Mouse (Mus musculus): ENCODE data around the gene Ppp1r1a. TPM values are rescaled to one million over a fixed set of nuclear protein-coding genes. Genes with fewer than 3 reads are reported as not detected.

The Ppp1r1a gene
- polyA plus RNA-seq, 1 experiment from 2014 or later = 135 TPM

GRCm38 (mm10) chr15:103535786-103536185 lies 2.0 kb downstream of the Ppp1r1a start:
- H3K4me2 ChIP-seq = no peak overlapping the region
- no peaks in the 10 kb centered on the region for H3K9me3 ChIP-seq
- peaks cover 41% of the 10 kb centered on the region for H3K4me1 ChIP-seq
- no peak overlapping the region for H3K27ac ChIP-seq
- 58% methylated on average over 1 of the region's 1 CpGs for WGBS
- ATAC-seq (replicated peaks) = no peak
- H3K27me3 ChIP-seq (replicated peaks) = 0 out of 2 replicates have a peak, but pooled peaks cover 3% of the 10 kb centered on the region
- no peak overlapping the region for H3K9ac ChIP-seq
- H3K4me3 ChIP-seq = no peak overlapping the region
- H3K36me3 ChIP-seq (replicated peaks) = no peaks in the 10 kb centered on the region

- no peak overlapping the region for H3K27ac ChIP-seq
- no peaks in the 10 kb centered on the region for H3K9me3 ChIP-seq
- no peak overlapping the region for H3K4me2 ChIP-seq
- no peaks in the 10 kb centered on the region for H3K36me3 ChIP-seq (replicated peaks)
- H3K27me3 ChIP-seq (replicated peaks) = 0 out of 2 replicates have a peak, but pooled peaks cover 3% of the 10 kb centered on the region
- H3K4me1 ChIP-seq = peaks cover 44% of the 10 kb centered on the region
- no peak overlapping the region for H3K9ac ChIP-seq
- WGBS = 61% methylated on average over 2 of the region's 2 CpGs
- H3K4me3 ChIP-seq = no peak overlapping the region
- ATAC-seq (replicated peaks) = no peak
Measured at GRCm38 (mm10) chr15:103535030-103535429, 2.8 kb downstream of the Ppp1r1a start.

DNA sequence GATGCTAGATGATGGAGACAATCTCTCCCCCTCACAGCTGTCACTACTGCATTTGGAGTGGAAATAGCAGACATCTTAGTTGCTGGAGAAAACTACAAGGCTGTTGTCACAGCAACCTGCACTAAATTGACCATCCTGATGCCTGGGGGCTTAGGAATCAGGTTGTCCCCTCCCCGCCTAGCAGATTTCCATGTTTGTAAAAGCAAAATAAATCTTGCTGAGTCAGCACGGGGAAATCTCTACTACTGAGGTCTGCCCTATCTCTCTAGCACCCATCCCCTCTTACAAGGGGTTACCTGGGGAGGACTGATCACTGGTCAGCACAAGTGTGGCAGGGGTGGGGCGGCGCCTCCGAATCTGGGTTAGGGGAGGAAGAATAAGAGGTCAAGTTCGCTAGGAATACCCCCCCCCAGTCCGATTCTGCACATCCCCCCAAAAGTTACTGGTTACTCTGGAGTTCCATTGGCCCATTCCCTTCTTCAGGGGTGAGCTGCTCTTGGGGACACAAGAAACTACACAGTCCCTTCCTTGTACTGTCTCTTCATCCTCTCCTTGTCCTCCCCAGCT lies 3.7 kb downstream of the Ppp1r1a start:
- Histone ChIP-seq H3K4me1 (peaks cover 44% of the 10 kb centered on the region), H3K27me3 (replicated peaks) (0 out of 2 replicates have a peak, but pooled peaks cover 3% of the 10 kb centered on the region), H3K4me2 (no peak overlapping the region), H3K9me3 (no peaks in the 10 kb centered on the region), H3K9ac (no peak overlapping the region), H3K36me3 (replicated peaks) (no peaks in the 10 kb centered on the region), H3K27ac (no peak overlapping the region), H3K4me3 (no peak overlapping the region)
- 89% methylated on average over 7 of the region's 7 CpGs for WGBS
- ATAC-seq (replicated peaks) = no peak

DNA sequence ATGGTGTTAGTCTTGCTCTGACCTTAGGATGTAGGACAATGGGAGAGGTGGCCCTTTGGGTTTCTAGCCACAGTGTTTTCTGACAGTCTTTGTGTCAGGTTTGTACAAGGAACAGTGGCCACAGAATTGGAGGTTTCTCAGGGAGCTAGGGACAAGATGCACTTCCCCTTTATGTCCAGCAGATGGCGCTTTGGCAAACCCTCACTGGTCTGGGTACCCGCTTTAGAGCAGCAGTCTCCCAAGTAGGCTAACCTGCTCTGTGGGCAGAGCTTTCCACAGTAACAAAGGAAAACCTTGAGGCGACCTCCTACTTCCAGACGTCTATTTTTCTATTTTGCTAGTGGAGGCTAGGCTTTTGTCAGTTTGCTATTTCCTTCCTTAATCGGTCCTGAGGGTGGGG lies 7.4 kb downstream of the Ppp1r1a start:
- Histone ChIP-seq H3K4me2 (no peak overlapping the region), H3K36me3 (replicated peaks) (peaks cover 11% of the 10 kb centered on the region; the same call in 1 of the 2 replicates), H3K9me3 (no peaks in the 10 kb centered on the region), H3K4me1 (peaks cover 19% of the 10 kb centered on the region; the same call in 1 of the 2 replicates), H3K27ac (peak overlapping the region; percentile 68), H3K9ac (no peak overlapping the region), H3K4me3 (no peak overlapping the region), H3K27me3 (replicated peaks) (no peaks in the 10 kb centered on the region)
- ATAC-seq (replicated peaks) = peak; percentile 79
- 11% methylated on average over 5 of the region's 5 CpGs for WGBS

- H3K36me3 ChIP-seq (replicated peaks) = peaks cover 14% of the 10 kb centered on the region; the same call in 1 of the 2 replicates
- WGBS = 21% methylated on average over 3 of the region's 3 CpGs
- no peak for ATAC-seq (replicated peaks)
- no peak overlapping the region for H3K9ac ChIP-seq
- no peak overlapping the region for H3K4me2 ChIP-seq
- H3K27ac ChIP-seq = peak overlapping the region; percentile 50; the same call in 1 of the 2 replicates
- H3K27me3 ChIP-seq (replicated peaks) = no peaks in the 10 kb centered on the region
- no peak overlapping the region for H3K4me3 ChIP-seq
- H3K9me3 ChIP-seq = no peaks in the 10 kb centered on the region
- H3K4me1 ChIP-seq = peaks cover 39% of the 10 kb centered on the region
Measured at GRCm38 (mm10) chr15:103523156-103523555, 14.6 kb downstream of the Ppp1r1a start.

GRCm38 (mm10) chr15:103522458-103523099 lies 15.2 kb downstream of the Ppp1r1a start:
- Histone ChIP-seq H3K27ac (peak overlapping the region; percentile 50), H3K9me3 (no peaks in the 10 kb centered on the region), H3K9ac (no peak overlapping the region), H3K27me3 (replicated peaks) (no peaks in the 10 kb centered on the region), H3K4me3 (no peak overlapping the region), H3K4me2 (no peak overlapping the region), H3K4me1 (peaks cover 43% of the 10 kb centered on the region), H3K36me3 (replicated peaks) (peaks cover 12% of the 10 kb centered on the region; the same call in 1 of the 2 replicates)
- WGBS = 66% methylated on average over 3 of the region's 3 CpGs
- ATAC-seq (replicated peaks) = no peak

- H3K36me3 ChIP-seq (replicated peaks) = peaks cover 4% of the 10 kb centered on the region; the same call in 1 of the 2 replicates
- H3K27ac ChIP-seq = peak overlapping the region; percentile 85
- peak; percentile 72 for ATAC-seq (replicated peaks)
Measured at GRCm38 (mm10) chr15:103519386-103520378, 18.1 kb downstream of the Ppp1r1a start.

GRCm38 (mm10) chr15:103518600-103519385 lies 19.0 kb downstream of the Ppp1r1a start:
- H3K9ac ChIP-seq = no peak overlapping the region
- H3K4me2 ChIP-seq = peak overlapping the region; percentile 30

More at GRCm38 (mm10) chr15:103519386-103520378, 18.1 kb downstream of the Ppp1r1a start:
- no peak overlapping the region for H3K4me3 ChIP-seq
- H3K4me1 ChIP-seq = peaks cover 66% of the 10 kb centered on the region
- 9% methylated on average over 4 of the region's 4 CpGs for WGBS
- peak overlapping the region; percentile 30 for H3K4me2 ChIP-seq
- H3K27me3 ChIP-seq (replicated peaks) = no peaks in the 10 kb centered on the region
- H3K9ac ChIP-seq = peak overlapping the region; percentile 23; the same call in 1 of the 2 replicates
- H3K9me3 ChIP-seq = no peaks in the 10 kb centered on the region

DNA sequence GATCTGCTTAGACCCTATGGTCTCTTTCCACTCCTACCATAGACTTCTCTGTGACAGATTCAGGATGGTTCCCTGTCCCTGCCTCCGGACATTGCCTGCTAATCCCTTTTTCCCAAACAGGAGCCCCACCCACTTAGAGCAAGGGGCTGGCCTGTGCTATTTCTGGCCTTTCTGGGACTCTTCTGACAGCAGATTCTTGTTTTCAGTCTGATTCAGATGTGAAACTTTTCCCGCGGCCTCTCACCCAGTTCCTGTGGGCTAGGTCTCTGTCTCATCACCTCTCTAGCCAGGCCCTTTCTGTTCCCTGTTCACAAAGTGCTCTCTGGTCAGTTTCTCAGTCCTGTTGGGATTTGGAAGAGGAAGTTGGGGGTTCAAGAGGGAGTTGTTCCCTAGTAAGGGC lies 22.9 kb downstream of the Ppp1r1a start:
- WGBS = 26% methylated on average over 3 of the region's 3 CpGs

More at GRCm38 (mm10) chr15:103518600-103519385, 19.0 kb downstream of the Ppp1r1a start:
- no peak overlapping the region for H3K4me3 ChIP-seq
- H3K9me3 ChIP-seq = no peaks in the 10 kb centered on the region
- H3K4me1 ChIP-seq = peaks cover 73% of the 10 kb centered on the region
- no peaks in the 10 kb centered on the region; the same call in 1 of the 2 replicates for H3K36me3 ChIP-seq (replicated peaks)
- ATAC-seq (replicated peaks) = peak; percentile 45
- no peaks in the 10 kb centered on the region for H3K27me3 ChIP-seq (replicated peaks)
- peak overlapping the region; percentile 85 for H3K27ac ChIP-seq
- WGBS = 0% methylated on average over 5 of the region's 5 CpGs

GRCm38 (mm10) chr15:103514119-103514518 lies 23.7 kb downstream of the Ppp1r1a start:
- no peaks in the 10 kb centered on the region for H3K9me3 ChIP-seq
- H3K4me1 ChIP-seq = peaks cover 62% of the 10 kb centered on the region
- ATAC-seq (replicated peaks) = peak; percentile 95
- H3K36me3 ChIP-seq (replicated peaks) = no peaks in the 10 kb centered on the region
- peak overlapping the region; percentile 55 for H3K4me2 ChIP-seq
- no peaks in the 10 kb centered on the region for H3K27me3 ChIP-seq (replicated peaks)
- H3K4me3 ChIP-seq = peak overlapping the region; percentile 38
- 2% methylated on average over 10 of the region's 10 CpGs for WGBS
- peak overlapping the region; percentile 81 for H3K27ac ChIP-seq
- H3K9ac ChIP-seq = peak overlapping the region; percentile 47; the same call in 1 of the 2 replicates

More for the DNA sequence above, 22.9 kb downstream of the Ppp1r1a start:
- no peak overlapping the region for H3K9ac ChIP-seq
- peaks cover 64% of the 10 kb centered on the region for H3K4me1 ChIP-seq
- H3K27ac ChIP-seq = peak overlapping the region; percentile 81
- no peaks in the 10 kb centered on the region for H3K27me3 ChIP-seq (replicated peaks)
- peak overlapping the region; percentile 38; the same call in 1 of the 2 replicates for H3K4me3 ChIP-seq
- no peaks in the 10 kb centered on the region for H3K36me3 ChIP-seq (replicated peaks)
- no peaks in the 10 kb centered on the region for H3K9me3 ChIP-seq
- peak overlapping the region; percentile 55 for H3K4me2 ChIP-seq
- ATAC-seq (replicated peaks) = no peak

GRCm38 (mm10) chr15:103513621-103514031 lies 24.2 kb downstream of the Ppp1r1a start:
- Histone ChIP-seq H3K4me1 (peaks cover 62% of the 10 kb centered on the region), H3K9me3 (no peaks in the 10 kb centered on the region), H3K4me2 (peak overlapping the region; percentile 55), H3K27ac (peak overlapping the region; percentile 81), H3K4me3 (peak overlapping the region; percentile 38; the same call in 1 of the 2 replicates), H3K27me3 (replicated peaks) (no peaks in the 10 kb centered on the region), H3K9ac (no peak overlapping the region), H3K36me3 (replicated peaks) (no peaks in the 10 kb centered on the region)
- WGBS = 5% methylated on average over 7 of the region's 7 CpGs
- peak; percentile 51 for ATAC-seq (replicated peaks)

Data from midbrain, embryonic 15.5 days (tissue).